Mouse (Mus musculus) forebrain, embryonic 12.5 days (tissue): Measurements from ENCODE around the gene Ranbp17. TPM values are rescaled to one million over a fixed set of nuclear protein-coding genes. Genes with fewer than 3 reads are reported as not detected.
"Not testable (repeated sequence)": the region's sequence is repeated elsewhere in the genome, so short reads cannot be mapped to it uniquely, and the experiment has no call there.

ENCODE experiments used
- ATAC-seq: fragments of 200-750 bp; cut with Nextera tagmentation; 2 replicates; pipeline ENCODE4 v1.8.0; 2017; ENCODE audit warnings: moderate TSS enrichment; ENCODE audit not compliant: low FRiP score
- H3K27ac ChIP-seq: fragments of 300-500 bp; sonication (generic); 2 replicates; pipeline ENCODE4 v1.5.1; 2016; ENCODE audit warnings: mild to moderate bottlenecking
- H3K27me3 ChIP-seq: fragments of 300-500 bp; sonication (generic); 2 replicates; pipeline ENCODE4 v1.6.1; 2016; ENCODE audit warnings: mild to moderate bottlenecking
- H3K36me3 ChIP-seq: fragments of 300-500 bp; sonication (generic); replicated peaks from 2 replicates; pipeline ENCODE4 v1.6.1; 2016; ENCODE audit warnings: mild to moderate bottlenecking
- H3K4me1 ChIP-seq: fragments of 300-500 bp; sonication (generic); 2 replicates; pipeline ENCODE4 v1.6.1; 2016
- H3K4me2 ChIP-seq: fragments of 300-500 bp; sonication (generic); 2 replicates; pipeline ENCODE4 v1.6.1; 2016; ENCODE audit warnings: mild to moderate bottlenecking, moderate library complexity
- H3K4me3 ChIP-seq: fragments of 300-500 bp; sonication (generic); replicated peaks from 2 replicates; pipeline ENCODE4 v1.5.1; 2016; ENCODE audit warnings: mild to moderate bottlenecking
- H3K9ac ChIP-seq: fragments of 300-500 bp; sonication (generic); 2 replicates; pipeline ENCODE4 v1.6.1; 2016; ENCODE audit warnings: mild to moderate bottlenecking
- H3K9me3 ChIP-seq: fragments of 300-500 bp; sonication (generic); 2 replicates; pipeline ENCODE4 v1.6.1; 2016
- WGBS: fragments of 180-500 bp; shearing (Covaris S2); methylation state at CpG from one replicate; pipeline ENCODE4 v1.1.7; 2016; 5-methylcytosine and 5-hydroxymethylcytosine counted together
- polyA plus RNA-seq: library from polyadenylated mRNA; unstranded; fragments of >200 nt; fragmentation: Nextera tagmentation; extraction: Ambion mirVana; gene quantifications from 2 replicates; pipeline ENCODE4 v1.2.1, GENCODE M21; 2016

Ranbp17 gene
- polyA plus RNA-seq, 1 experiment from 2014 or later, result 12.7 TPM

- no peak overlapping the region for H3K27ac ChIP-seq
- H3K36me3 ChIP-seq, result no peaks in the 10 kb centered on the region
These were observed 4.1 kb downstream of the Ranbp17 start for GRCm38 (mm10) chr11:33509401-33509800.

GRCm38 (mm10) chr11:33485746-33486145 lies 27.8 kb downstream of the Ranbp17 start:
- Histone ChIP-seq H3K4me2 (no peak overlapping the region), H3K27ac (no peak overlapping the region), H3K4me3 (no peak overlapping the region), H3K27me3 (no peaks in the 10 kb centered on the region), H3K9me3 (no peaks in the 10 kb centered on the region), H3K36me3 (peaks cover 8% of the 10 kb centered on the region), H3K4me1 (no peaks in the 10 kb centered on the region), H3K9ac (no peak overlapping the region)
- 83% methylated on average over 4 of the region's 4 CpGs for WGBS
- no peak for ATAC-seq

More at GRCm38 (mm10) chr11:33509401-33509800, 4.1 kb downstream of the Ranbp17 start:
- no peak for ATAC-seq
- no peak overlapping the region for H3K4me2 ChIP-seq
- no peaks in the 10 kb centered on the region for H3K9me3 ChIP-seq
- no peak overlapping the region for H3K9ac ChIP-seq
- H3K4me1 ChIP-seq, result peaks cover 7% of the 10 kb centered on the region; the same call in 1 of the 2 replicates
- no peaks in the 10 kb centered on the region for H3K27me3 ChIP-seq
- H3K4me3 ChIP-seq, result no peak overlapping the region

- no peak for ATAC-seq
- 88% methylated on average over 10 of the region's 10 CpGs for WGBS
These were observed 33.1 kb downstream of the Ranbp17 start for GRCm38 (mm10) chr11:33480410-33480809.

GRCm38 (mm10) chr11:33479209-33479608 lies 34.3 kb downstream of the Ranbp17 start:
- Histone ChIP-seq H3K9me3 (no peaks in the 10 kb centered on the region), H3K27ac (no peak overlapping the region), H3K27me3 (no peaks in the 10 kb centered on the region), H3K36me3 (0 out of 2 replicates have a peak, but pooled peaks cover 6% of the 10 kb centered on the region), H3K4me2 (no peak overlapping the region), H3K4me1 (no peaks in the 10 kb centered on the region), H3K9ac (no peak overlapping the region), H3K4me3 (no peak overlapping the region)
- ATAC-seq, result no peak
- WGBS, result 84% methylated on average over 4 of the region's 4 CpGs

More at GRCm38 (mm10) chr11:33480410-33480809, 33.1 kb downstream of the Ranbp17 start:
- Histone ChIP-seq H3K4me1 (no peaks in the 10 kb centered on the region), H3K9me3 (no peaks in the 10 kb centered on the region), H3K27me3 (no peaks in the 10 kb centered on the region), H3K4me2 (no peak overlapping the region), H3K36me3 (peaks cover under 1% of the 10 kb centered on the region; the same call in 1 of the 2 replicates), H3K4me3 (no peak overlapping the region), H3K27ac (no peak overlapping the region), H3K9ac (no peak overlapping the region)

- no peak overlapping the region for H3K27ac ChIP-seq
- WGBS, result 93% methylated on average over 2 of the region's 2 CpGs
- ATAC-seq, result no peak
- H3K4me2 ChIP-seq, result no peak overlapping the region
- H3K27me3 ChIP-seq, result no peaks in the 10 kb centered on the region
- H3K4me3 ChIP-seq, result no peak overlapping the region
- H3K4me1 ChIP-seq, result no peaks in the 10 kb centered on the region
- H3K9me3 ChIP-seq, result no peaks in the 10 kb centered on the region
- 0 out of 2 replicates have a peak, but pooled peaks cover 6% of the 10 kb centered on the region for H3K36me3 ChIP-seq
- no peak overlapping the region for H3K9ac ChIP-seq
These were observed 36.9 kb downstream of the Ranbp17 start for GRCm38 (mm10) chr11:33476634-33477033.

- ATAC-seq, result no peak
- Histone ChIP-seq H3K4me1 (no peaks in the 10 kb centered on the region), H3K9ac (no peak overlapping the region), H3K36me3 (no peaks in the 10 kb centered on the region), H3K4me3 (no peak overlapping the region), H3K9me3 (no peaks in the 10 kb centered on the region), H3K4me2 (no peak overlapping the region), H3K27me3 (no peaks in the 10 kb centered on the region), H3K27ac (no peak overlapping the region)
- WGBS, result 41% methylated on average over 1 of the region's 1 CpGs
These were observed 52.4 kb downstream of the Ranbp17 start for GRCm38 (mm10) chr11:33461172-33461571.

GRCm38 (mm10) chr11:33454069-33454468 lies 59.5 kb downstream of the Ranbp17 start:
- Histone ChIP-seq H3K4me1 (no peaks in the 10 kb centered on the region), H3K36me3 (no peaks in the 10 kb centered on the region), H3K27ac (no peak overlapping the region), H3K4me2 (no peak overlapping the region), H3K9ac (no peak overlapping the region), H3K27me3 (no peaks in the 10 kb centered on the region), H3K4me3 (no peak overlapping the region), H3K9me3 (no peaks in the 10 kb centered on the region)
- ATAC-seq, result no peak
- 88% methylated on average over 3 of the region's 3 CpGs for WGBS

- H3K4me3 ChIP-seq, result no peak overlapping the region
- H3K4me2 ChIP-seq, result no peak overlapping the region
- H3K27me3 ChIP-seq, result no peaks in the 10 kb centered on the region
- no peak overlapping the region for H3K9ac ChIP-seq
- 51% methylated on average over 5 of the region's 5 CpGs for WGBS
- no peaks in the 10 kb centered on the region for H3K4me1 ChIP-seq
- H3K9me3 ChIP-seq, result no peaks in the 10 kb centered on the region
- ATAC-seq, result no peak
- H3K36me3 ChIP-seq, result no peaks in the 10 kb centered on the region
- no peak overlapping the region for H3K27ac ChIP-seq
These were observed 79.7 kb downstream of the Ranbp17 start for GRCm38 (mm10) chr11:33433813-33434212.

GRCm38 (mm10) chr11:33428238-33428637 lies 85.3 kb downstream of the Ranbp17 start:
- not testable (repeated sequence) for H3K4me2 ChIP-seq, H3K4me3 ChIP-seq, H3K36me3 ChIP-seq, H3K9ac ChIP-seq, H3K4me1 ChIP-seq, H3K27ac ChIP-seq, ATAC-seq, H3K27me3 ChIP-seq, H3K9me3 ChIP-seq
- 92% methylated on average over 17 of the region's 17 CpGs for WGBS

GRCm38 (mm10) chr11:33427789-33428188 lies 85.8 kb downstream of the Ranbp17 start:
- H3K4me3 ChIP-seq, H3K9me3 ChIP-seq, ATAC-seq, H3K4me2 ChIP-seq, H3K4me1 ChIP-seq, H3K36me3 ChIP-seq, H3K27me3 ChIP-seq, H3K27ac ChIP-seq, H3K9ac ChIP-seq: not testable (repeated sequence)
- WGBS, result 89% methylated on average over 5 of the region's 5 CpGs

GRCm38 (mm10) chr11:33422226-33422625 lies 91.3 kb downstream of the Ranbp17 start:
- H3K4me2 ChIP-seq, result no peak overlapping the region
- no peaks in the 10 kb centered on the region for H3K36me3 ChIP-seq
- no peaks in the 10 kb centered on the region for H3K9me3 ChIP-seq
- H3K4me3 ChIP-seq, result no peak overlapping the region
- ATAC-seq, result no peak
- no peaks in the 10 kb centered on the region for H3K4me1 ChIP-seq
- 84% methylated on average over 3 of the region's 3 CpGs for WGBS
- H3K9ac ChIP-seq, result no peak overlapping the region
- H3K27ac ChIP-seq, result no peak overlapping the region
- H3K27me3 ChIP-seq, result no peaks in the 10 kb centered on the region

GRCm38 (mm10) chr11:33404651-33405050 lies 108.9 kb downstream of the Ranbp17 start:
- no peak for ATAC-seq
- Histone ChIP-seq H3K4me3 (no peak overlapping the region), H3K4me2 (no peak overlapping the region), H3K9me3 (no peaks in the 10 kb centered on the region), H3K36me3 (no peaks in the 10 kb centered on the region), H3K4me1 (no peaks in the 10 kb centered on the region), H3K27me3 (no peaks in the 10 kb centered on the region), H3K9ac (no peak overlapping the region), H3K27ac (no peak overlapping the region)
- 87% methylated on average over 4 of the region's 4 CpGs for WGBS

- Histone ChIP-seq H3K36me3 (no peaks in the 10 kb centered on the region), H3K27me3 (no peaks in the 10 kb centered on the region), H3K4me2 (no peak overlapping the region), H3K9ac (no peak overlapping the region), H3K27ac (no peak overlapping the region), H3K9me3 (no peaks in the 10 kb centered on the region), H3K4me1 (no peaks in the 10 kb centered on the region), H3K4me3 (no peak overlapping the region)
- ATAC-seq, result no peak
- 72% methylated on average over 1 of the region's 1 CpGs for WGBS
These were observed 114.2 kb downstream of the Ranbp17 start for GRCm38 (mm10) chr11:33399346-33399745.
